Mouse (Mus musculus): ENCODE measurements around the gene Prdx2. TPM values are rescaled to one million over a fixed set of nuclear protein-coding genes. Genes with fewer than 3 reads are reported as not detected.

Prdx2 gene
- 1,367 and 1,409 TPM in 2 replicates for polyA plus RNA-seq (2014; fragmentation: Nextera tagmentation; extraction: Ambion mirVana)

DNA sequence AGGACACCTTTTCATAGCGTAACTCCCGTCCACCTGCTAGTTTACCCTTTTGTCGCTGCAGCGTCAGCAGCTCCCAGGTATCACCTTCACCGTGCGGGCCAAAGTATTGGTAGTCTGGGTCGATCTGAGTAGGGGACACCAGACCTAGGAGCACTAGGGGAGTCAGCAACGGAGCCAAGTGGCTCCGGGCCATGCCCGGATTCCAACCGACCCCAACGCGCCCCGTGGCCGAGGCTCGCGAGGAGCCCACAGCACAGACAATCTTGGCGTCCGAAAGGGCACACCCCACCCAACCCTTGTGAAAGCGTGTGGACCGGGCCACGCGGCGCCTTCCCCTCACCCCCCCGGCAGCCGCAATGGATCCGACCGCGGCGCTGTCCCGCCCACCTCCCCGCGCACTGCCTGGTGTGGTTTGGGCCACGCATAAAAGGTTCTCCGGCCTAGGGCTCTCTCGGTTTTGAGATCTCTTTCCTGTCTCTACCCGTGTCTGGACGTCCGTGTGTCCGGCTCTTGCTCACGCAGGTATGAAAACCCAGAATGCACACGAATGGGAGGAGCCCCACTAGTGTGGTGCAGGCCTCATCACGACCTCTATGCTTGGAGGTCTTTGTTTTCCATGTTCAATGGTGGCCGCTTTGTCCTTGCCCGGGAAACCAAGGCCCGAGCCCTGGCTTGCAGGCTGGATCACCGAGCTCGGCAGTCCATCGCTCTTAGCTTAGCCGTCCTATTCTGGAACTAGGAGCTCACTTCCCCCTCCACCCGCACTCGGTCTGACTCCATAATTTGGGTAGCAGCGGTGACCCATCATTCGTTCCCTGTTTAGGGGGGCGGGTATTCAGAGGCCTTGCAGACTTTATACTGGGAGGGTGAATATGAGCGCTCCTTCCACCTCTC is at the start of gene Prdx2, which contains the start of the genes Gm49661 and Rnaseh2a:
Gene Prdx2, plus strand, starts transcription at position 347 of the 894 bp plus-strand sequence.
Gene Gm49661, minus strand, starts transcription at position 193 of the 894 bp plus-strand sequence.
Gene Rnaseh2a, minus strand, starts transcription at position 527 of the 894 bp plus-strand sequence.
- H3K4me3 ChIP-seq (ENCODE audit: low read depth, low read length), result peak within 1 kb of the TSS; percentile 89
- peak within 1 kb of the TSS; percentile 97 for H3K9ac ChIP-seq (ENCODE audit: low read depth, low read length)
- H3K27ac ChIP-seq (ENCODE audit: low read depth, low read length), result peak within 1 kb of the TSS; percentile 63
- no peaks in the 10 kb centered on the region for H3K27me3 ChIP-seq (ENCODE audit: control insufficient read depth, insufficient read depth, low read length)
- H3K4me1 ChIP-seq (replicated peaks; ENCODE audit: control insufficient read depth, insufficient read depth, low read length), result peaks cover 15% of the 10 kb centered on the region
- ATAC-seq (ENCODE audit: low FRiP score), result peak; percentile 67
- WGBS, result under 1% methylated on average over 56 of the region's 56 CpGs
- peak within 1 kb of the TSS; percentile 85 for H3K4me2 ChIP-seq (replicated peaks; ENCODE audit: low read depth, low read length)
- 0 out of 2 replicates have a peak, but pooled peaks cover 2% of the 10 kb centered on the region for H3K36me3 ChIP-seq (ENCODE audit: control insufficient read depth, insufficient read depth, low read length)
- DNase-seq (ENCODE audit: low spot score), result peak; percentile 88
- no peaks in the 10 kb centered on the region for H3K9me3 ChIP-seq (ENCODE audit: control insufficient read depth, low read length)

DNA sequence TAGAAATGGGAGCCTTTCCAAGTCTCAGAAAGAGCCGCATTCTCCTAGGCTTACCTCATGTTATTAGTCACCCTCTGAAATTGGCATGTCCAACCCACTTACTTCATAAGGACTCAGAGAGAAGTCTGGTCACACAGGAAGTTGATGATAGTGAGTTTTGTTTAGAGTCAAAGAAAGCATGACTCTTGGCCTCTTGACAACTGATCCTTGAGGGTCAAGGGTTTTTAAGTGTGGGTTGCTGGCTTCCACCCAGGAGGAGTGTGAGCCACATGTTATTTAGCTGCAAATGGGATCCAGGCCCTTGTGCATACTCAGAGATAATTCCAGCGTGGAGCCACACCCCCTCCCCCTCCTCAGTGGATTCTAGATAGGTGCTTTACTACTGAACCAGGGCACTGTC is 47.8 kb upstream of the Prdx2 start:
- Histone ChIP-seq H3K4me2 (replicated peaks; ENCODE audit: low read depth, low read length) (no peak overlapping the region), H3K9me3 (ENCODE audit: control insufficient read depth, low read length) (no peaks in the 10 kb centered on the region), H3K4me1 (replicated peaks; ENCODE audit: control insufficient read depth, insufficient read depth, low read length) (no peaks in the 10 kb centered on the region), H3K27me3 (ENCODE audit: control insufficient read depth, insufficient read depth, low read length) (peaks cover 12% of the 10 kb centered on the region), H3K9ac (ENCODE audit: low read depth, low read length) (no peak overlapping the region), H3K36me3 (ENCODE audit: control insufficient read depth, insufficient read depth, low read length) (no peaks in the 10 kb centered on the region), H3K4me3 (ENCODE audit: low read depth, low read length) (no peak overlapping the region), H3K27ac (ENCODE audit: low read depth, low read length) (no peak overlapping the region)
- DNase-seq (ENCODE audit: low spot score), result no peak
- 93% methylated on average over 2 of the region's 2 CpGs for WGBS
- no peak for ATAC-seq (ENCODE audit: low FRiP score)

DNA sequence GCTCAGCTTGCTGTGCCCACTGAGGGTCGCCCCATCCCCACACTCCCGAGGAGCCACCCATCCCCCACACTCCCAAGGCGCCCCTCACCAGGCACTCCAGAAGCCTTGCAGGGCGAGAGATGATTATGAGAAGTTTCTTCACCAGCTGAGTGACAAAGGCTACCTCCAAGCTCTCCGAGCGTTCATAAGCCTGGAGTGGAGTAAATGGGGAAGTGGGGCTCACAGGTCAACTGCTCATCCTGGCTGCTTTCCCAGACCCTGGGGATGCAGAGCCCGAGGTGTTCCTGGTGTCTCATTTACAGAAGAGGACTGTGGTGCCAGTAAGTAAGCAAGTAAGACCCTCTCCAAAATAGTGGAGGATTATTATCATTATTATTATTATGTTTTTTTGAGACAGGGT is 43.8 kb upstream of the Prdx2 start:
- Histone ChIP-seq H3K4me3 (ENCODE audit: low read depth, low read length) (no peak overlapping the region), H3K36me3 (ENCODE audit: control insufficient read depth, insufficient read depth, low read length) (no peaks in the 10 kb centered on the region), H3K27me3 (ENCODE audit: control insufficient read depth, insufficient read depth, low read length) (peaks cover 15% of the 10 kb centered on the region), H3K27ac (ENCODE audit: low read depth, low read length) (no peak overlapping the region), H3K9ac (ENCODE audit: low read depth, low read length) (no peak overlapping the region), H3K9me3 (ENCODE audit: control insufficient read depth, low read length) (no peaks in the 10 kb centered on the region), H3K4me1 (replicated peaks; ENCODE audit: control insufficient read depth, insufficient read depth, low read length) (no peaks in the 10 kb centered on the region), H3K4me2 (replicated peaks; ENCODE audit: low read depth, low read length) (no peak overlapping the region)
- DNase-seq (ENCODE audit: low spot score) (no peak), ATAC-seq (ENCODE audit: low FRiP score) (no peak)
- WGBS, result 73% methylated on average over 7 of the region's 7 CpGs

DNA sequence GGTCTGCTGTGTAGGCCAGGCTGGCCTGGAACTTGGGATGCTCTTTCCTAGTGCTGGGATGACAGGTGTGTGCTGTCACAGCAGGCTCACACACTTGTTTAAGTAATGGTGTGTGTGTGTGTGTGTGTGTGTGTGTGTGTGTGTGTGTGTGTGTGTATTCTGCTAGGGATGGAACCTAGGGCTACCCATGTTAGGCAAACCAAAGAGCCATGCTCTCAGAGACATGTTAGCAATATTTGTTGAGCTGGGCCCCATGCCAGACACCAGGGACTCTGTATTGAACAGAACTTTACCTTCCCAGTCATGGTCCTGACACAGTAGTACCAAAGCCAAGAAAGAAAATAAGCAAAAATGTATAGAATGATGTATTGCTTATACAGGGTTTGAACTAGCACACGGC is 41.9 kb upstream of the Prdx2 start:
- no peak for ATAC-seq (ENCODE audit: low FRiP score)
- no peak for DNase-seq (ENCODE audit: low spot score)
- H3K9ac ChIP-seq (ENCODE audit: low read depth, low read length), result no peak overlapping the region
- H3K4me2 ChIP-seq (replicated peaks; ENCODE audit: low read depth, low read length), result no peak overlapping the region
- no peaks in the 10 kb centered on the region for H3K36me3 ChIP-seq (ENCODE audit: control insufficient read depth, insufficient read depth, low read length)
- no peak overlapping the region for H3K27ac ChIP-seq (ENCODE audit: low read depth, low read length)
- no peaks in the 10 kb centered on the region for H3K9me3 ChIP-seq (ENCODE audit: control insufficient read depth, low read length)
- H3K4me3 ChIP-seq (ENCODE audit: low read depth, low read length), result no peak overlapping the region
- H3K27me3 ChIP-seq (ENCODE audit: control insufficient read depth, insufficient read depth, low read length), result peaks cover 21% of the 10 kb centered on the region
- H3K4me1 ChIP-seq (replicated peaks; ENCODE audit: control insufficient read depth, insufficient read depth, low read length), result no peaks in the 10 kb centered on the region
- WGBS, result 93% methylated on average over 1 of the region's 1 CpGs

DNA sequence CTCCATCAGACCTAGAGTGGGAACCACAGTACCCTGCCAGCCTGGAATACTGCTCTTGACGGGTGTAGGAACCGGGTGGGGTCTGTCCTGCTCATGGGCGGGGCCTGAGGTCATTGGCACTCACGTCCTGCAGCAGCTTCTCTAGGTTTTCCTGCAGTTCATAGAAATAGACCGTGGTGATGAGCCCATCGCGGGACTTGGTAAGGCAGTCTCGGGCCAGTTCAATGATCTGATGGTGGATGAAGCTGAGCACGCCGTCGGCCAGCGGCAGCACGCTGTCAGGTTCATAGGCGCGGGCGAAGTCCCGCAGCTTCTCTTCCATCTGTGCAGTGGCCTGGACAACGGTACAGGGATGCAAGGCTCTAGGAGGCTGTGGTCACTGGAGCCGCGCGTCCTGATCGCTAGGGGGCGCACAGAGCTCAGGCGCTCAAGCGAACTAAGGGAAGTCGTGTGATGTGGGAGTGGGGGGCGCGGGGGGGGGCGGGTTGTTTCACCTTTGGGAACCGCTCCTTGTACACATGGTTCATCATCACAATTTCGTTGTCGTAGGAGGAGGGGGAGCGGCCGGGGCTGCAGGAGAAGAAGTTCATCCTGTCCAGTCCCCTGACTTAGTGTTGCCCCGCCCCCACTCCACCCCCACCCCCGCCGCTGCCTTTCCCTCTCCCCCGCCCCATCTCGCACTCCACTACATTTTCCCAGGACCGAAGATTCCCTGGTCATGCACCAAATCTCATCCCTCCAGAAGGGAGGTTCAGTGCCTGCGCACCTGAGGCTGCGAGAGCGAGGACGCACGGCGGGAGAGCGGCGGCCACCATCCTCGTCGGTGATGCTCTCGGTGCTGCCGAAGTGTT is 40.7 kb upstream of the Prdx2 start:
- Histone ChIP-seq H3K4me3 (ENCODE audit: low read depth, low read length) (peak overlapping the region; percentile 26), H3K9ac (ENCODE audit: low read depth, low read length) (no peak overlapping the region), H3K27ac (ENCODE audit: low read depth, low read length) (no peak overlapping the region), H3K9me3 (ENCODE audit: control insufficient read depth, low read length) (no peaks in the 10 kb centered on the region), H3K4me1 (replicated peaks; ENCODE audit: control insufficient read depth, insufficient read depth, low read length) (no peaks in the 10 kb centered on the region), H3K4me2 (replicated peaks; ENCODE audit: low read depth, low read length) (peak overlapping the region; percentile 53), H3K27me3 (ENCODE audit: control insufficient read depth, insufficient read depth, low read length) (peaks cover 21% of the 10 kb centered on the region), H3K36me3 (ENCODE audit: control insufficient read depth, insufficient read depth, low read length) (no peaks in the 10 kb centered on the region)
- ATAC-seq (ENCODE audit: low FRiP score) (peak; percentile 86), DNase-seq (ENCODE audit: low spot score) (peak; percentile 89)
- whole genome bisulfite sequencing, result 2% methylated on average over 45 of the region's 52 CpGs

DNA sequence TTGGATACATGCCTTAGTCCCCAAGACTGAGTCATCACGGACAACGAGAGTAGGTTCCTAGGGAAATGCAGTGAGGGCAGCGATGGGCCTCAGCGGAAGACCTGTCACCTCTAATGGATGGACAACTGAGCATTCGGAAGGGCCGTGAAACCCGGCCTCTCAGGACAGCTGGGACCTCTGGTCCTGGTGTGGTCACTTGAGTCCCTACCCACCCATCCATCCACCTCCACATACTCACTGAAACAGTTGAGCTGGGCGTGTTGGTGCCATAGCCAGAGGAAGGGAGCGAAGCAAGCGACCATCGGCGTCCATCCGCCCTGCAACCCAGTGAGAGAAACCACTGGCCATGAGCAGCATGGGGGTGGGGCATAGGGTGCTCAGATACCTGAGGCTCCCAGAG is 38.8 kb upstream of the Prdx2 start:
- Histone ChIP-seq H3K36me3 (ENCODE audit: control insufficient read depth, insufficient read depth, low read length) (no peaks in the 10 kb centered on the region), H3K27me3 (ENCODE audit: control insufficient read depth, insufficient read depth, low read length) (peaks cover 32% of the 10 kb centered on the region), H3K4me3 (ENCODE audit: low read depth, low read length) (no peak overlapping the region), H3K4me1 (replicated peaks; ENCODE audit: control insufficient read depth, insufficient read depth, low read length) (peaks cover 9% of the 10 kb centered on the region), H3K4me2 (replicated peaks; ENCODE audit: low read depth, low read length) (no peak overlapping the region), H3K9me3 (ENCODE audit: control insufficient read depth, low read length) (no peaks in the 10 kb centered on the region), H3K9ac (ENCODE audit: low read depth, low read length) (no peak overlapping the region), H3K27ac (ENCODE audit: low read depth, low read length) (no peak overlapping the region)
- DNase-seq (ENCODE audit: low spot score) (no peak), ATAC-seq (ENCODE audit: low FRiP score) (no peak)
- WGBS, result 83% methylated on average over 13 of the region's 13 CpGs

DNA sequence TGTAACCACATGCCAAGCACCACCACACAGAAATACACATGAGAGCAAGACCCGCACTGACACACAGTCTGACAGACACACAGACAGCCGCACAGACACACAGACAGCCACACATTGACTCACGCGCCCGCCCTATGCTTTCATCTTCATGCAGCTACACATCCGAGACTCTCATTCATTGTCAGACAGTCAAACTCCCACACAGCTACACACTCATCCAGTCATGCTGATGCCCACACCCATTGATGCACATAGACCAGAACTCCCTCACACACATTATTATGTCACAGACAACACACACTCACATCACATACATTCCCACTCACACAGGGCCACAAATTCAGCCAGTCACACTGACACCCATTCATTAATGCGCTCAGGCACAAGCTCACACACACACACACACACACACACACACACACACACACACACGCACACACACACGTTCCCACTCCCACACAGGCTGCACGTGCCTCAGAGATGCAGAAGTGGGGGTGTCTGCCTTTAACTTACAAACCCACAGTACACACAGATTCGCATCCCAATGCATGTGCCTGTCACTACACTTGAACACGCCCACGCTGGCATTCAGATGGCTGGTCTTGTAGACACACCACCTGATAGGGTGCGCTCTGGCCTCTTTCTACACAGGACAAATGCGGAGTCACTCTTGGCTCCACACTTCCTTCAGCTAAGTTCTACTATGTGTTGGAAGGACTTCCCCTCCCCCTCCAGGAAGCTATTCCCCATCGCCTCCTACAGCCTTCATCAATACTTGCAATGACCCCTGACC is 35.4 kb upstream of the Prdx2 start:
- WGBS, result 81% methylated on average over 16 of the region's 16 CpGs
- no peak for ATAC-seq (ENCODE audit: low FRiP score)
- H3K4me2 ChIP-seq (replicated peaks; ENCODE audit: low read depth, low read length), result no peak overlapping the region
- no peak overlapping the region for H3K27ac ChIP-seq (ENCODE audit: low read depth, low read length)
- no peaks in the 10 kb centered on the region for H3K36me3 ChIP-seq (ENCODE audit: control insufficient read depth, insufficient read depth, low read length)
- no peak overlapping the region for H3K4me3 ChIP-seq (ENCODE audit: low read depth, low read length)
- no peak for DNase-seq (ENCODE audit: low spot score)
- no peak overlapping the region for H3K9ac ChIP-seq (ENCODE audit: low read depth, low read length)
- no peaks in the 10 kb centered on the region for H3K9me3 ChIP-seq (ENCODE audit: control insufficient read depth, low read length)
- peaks cover 48% of the 10 kb centered on the region for H3K27me3 ChIP-seq (ENCODE audit: control insufficient read depth, insufficient read depth, low read length)
- peaks cover 14% of the 10 kb centered on the region for H3K4me1 ChIP-seq (replicated peaks; ENCODE audit: control insufficient read depth, insufficient read depth, low read length)

DNA sequence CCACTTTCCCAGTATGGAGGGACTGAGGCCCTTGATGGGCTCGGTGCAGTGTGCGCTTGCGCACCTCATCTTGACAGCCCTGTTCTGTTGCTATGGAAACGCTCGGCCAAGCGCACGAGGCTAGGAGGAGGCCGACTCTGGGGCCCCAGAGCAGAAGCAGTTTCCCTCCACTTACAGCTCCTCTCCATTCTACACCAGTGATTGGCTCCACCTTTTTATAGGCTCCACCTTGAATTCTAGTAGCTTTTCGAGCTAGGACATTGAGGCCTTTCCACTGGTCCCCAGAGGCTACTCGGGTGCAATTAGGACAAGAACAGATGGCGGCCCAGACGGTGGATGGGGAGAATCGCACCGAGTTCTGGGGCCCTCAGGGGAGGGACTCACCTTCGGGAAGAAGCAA is 34.5 kb upstream of the Prdx2 start:
- ATAC-seq (ENCODE audit: low FRiP score) (peak; percentile 74), DNase-seq (ENCODE audit: low spot score) (peak; percentile 89)
- Histone ChIP-seq H3K4me2 (replicated peaks; ENCODE audit: low read depth, low read length) (peak overlapping the region; percentile 90), H3K4me3 (ENCODE audit: low read depth, low read length) (peak overlapping the region; percentile 63; the same call in 1 of the 2 replicates), H3K27me3 (ENCODE audit: control insufficient read depth, insufficient read depth, low read length) (peaks cover 43% of the 10 kb centered on the region), H3K9ac (ENCODE audit: low read depth, low read length) (no peak overlapping the region; the same call in 1 of the 2 replicates), H3K27ac (ENCODE audit: low read depth, low read length) (no peak overlapping the region), H3K9me3 (ENCODE audit: control insufficient read depth, low read length) (no peaks in the 10 kb centered on the region), H3K36me3 (ENCODE audit: control insufficient read depth, insufficient read depth, low read length) (no peaks in the 10 kb centered on the region), H3K4me1 (replicated peaks; ENCODE audit: control insufficient read depth, insufficient read depth, low read length) (peaks cover 14% of the 10 kb centered on the region)
- 1% methylated on average over 15 of the region's 15 CpGs for WGBS

Measured in hindbrain, embryonic 11.5 days (tissue).